Mouse (Mus musculus): ENCODE measurements around the gene Filip1l. TPM values are rescaled to one million over a fixed set of nuclear protein-coding genes. Genes with fewer than 3 reads are reported as not detected.

Gene Filip1l
- 10.5 TPM in 2 replicates for polyA plus RNA-seq (2015; fragmentation: Nextera tagmentation; extraction: Ambion mirVana)

DNA sequence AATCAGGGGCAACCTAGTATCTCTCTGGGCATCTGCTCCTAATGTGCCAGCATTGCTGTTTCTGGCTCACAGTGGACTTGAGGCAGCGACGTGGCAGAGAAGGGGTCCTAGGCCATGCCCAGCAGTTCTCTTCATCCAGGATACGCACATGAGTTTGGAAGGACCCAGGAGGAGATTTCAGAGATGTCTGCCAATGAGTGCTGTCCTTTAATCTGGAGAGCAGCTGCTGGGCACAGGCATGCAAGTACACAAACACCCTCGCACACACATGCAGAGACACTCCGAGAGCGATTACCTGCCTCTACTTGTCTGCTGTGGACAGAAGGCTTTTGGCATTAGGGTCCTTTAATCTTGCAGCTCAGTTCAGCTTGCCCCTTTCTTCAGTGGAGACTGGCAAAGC lies at the start of gene Filip1l:
Gene Filip1l, plus strand, starts transcription at position 343 of the 400 bp plus-strand sequence.
- no peak for DNase-seq (ENCODE audit: low spot score)

DNA sequence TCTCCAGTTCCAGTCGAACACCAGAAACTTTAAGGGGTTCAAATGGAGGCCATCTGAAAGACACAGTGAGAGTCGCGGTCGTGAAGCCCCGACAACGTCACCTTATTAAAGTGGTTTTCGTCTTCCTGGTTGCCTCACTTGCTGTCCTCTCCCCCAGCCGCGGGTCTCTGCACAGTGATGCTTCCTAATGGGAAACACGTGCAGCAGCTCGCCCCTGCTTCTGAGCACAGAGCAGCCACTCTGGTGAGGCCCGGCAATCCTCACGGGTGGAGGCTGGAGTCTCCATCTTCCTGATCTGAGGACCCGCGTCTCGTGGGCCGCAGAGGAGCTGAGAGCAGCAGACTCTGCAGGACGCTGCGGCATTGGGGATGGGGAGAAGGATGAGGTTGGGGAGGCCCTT lies 49.2 kb upstream of the Filip1l start:
- DNase-seq (ENCODE audit: low spot score) = no peak

DNA sequence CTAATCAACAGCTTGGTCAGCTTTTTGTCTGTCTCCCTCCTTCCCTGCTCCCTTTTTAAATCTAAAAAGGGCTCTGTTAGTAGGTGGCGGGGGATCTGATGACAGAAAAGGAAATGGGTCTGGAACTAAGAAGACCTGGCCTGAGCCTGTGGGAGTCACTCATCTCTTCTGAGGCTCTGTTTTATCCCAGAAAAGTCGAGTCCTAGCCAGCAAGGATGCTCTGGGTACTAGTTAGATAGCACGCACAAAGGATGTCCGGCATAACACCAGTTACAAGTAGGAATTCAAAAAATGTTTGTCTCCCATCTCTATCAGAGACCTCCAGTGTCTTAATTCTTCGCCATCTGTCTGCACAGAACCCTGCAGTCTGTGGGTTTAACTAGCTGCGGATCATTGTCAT lies 47.4 kb upstream of the Filip1l start:
- no peak for DNase-seq (ENCODE audit: low spot score)

DNA sequence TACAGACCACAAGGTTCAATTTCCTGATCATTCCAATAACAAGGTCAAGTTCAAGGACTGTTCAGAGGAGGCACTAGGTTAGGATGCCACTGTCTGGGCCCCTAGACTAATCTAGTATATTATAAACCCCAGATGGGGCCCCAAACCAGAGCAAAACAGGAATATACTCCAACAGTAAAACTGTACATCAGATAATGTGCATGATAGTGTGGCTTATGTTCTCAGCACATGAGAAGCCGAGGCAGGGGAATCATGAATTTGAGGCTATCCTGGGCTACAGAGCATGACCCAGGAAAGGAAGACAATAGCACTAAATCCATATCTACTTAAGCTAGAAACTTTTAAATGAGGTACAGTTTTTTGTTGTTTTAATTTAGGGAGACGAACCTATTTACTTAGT lies 40.8 kb upstream of the Filip1l start:
- DNase-seq (ENCODE audit: low spot score) = no peak

GRCm38 (mm10) chr16:57313487-57313886 lies 39.4 kb upstream of the Filip1l start:
- no peak for DNase-seq (ENCODE audit: low spot score)

GRCm38 (mm10) chr16:57314236-57314635 lies 38.7 kb upstream of the Filip1l start:
- DNase-seq (ENCODE audit: low spot score) = no peak

DNA sequence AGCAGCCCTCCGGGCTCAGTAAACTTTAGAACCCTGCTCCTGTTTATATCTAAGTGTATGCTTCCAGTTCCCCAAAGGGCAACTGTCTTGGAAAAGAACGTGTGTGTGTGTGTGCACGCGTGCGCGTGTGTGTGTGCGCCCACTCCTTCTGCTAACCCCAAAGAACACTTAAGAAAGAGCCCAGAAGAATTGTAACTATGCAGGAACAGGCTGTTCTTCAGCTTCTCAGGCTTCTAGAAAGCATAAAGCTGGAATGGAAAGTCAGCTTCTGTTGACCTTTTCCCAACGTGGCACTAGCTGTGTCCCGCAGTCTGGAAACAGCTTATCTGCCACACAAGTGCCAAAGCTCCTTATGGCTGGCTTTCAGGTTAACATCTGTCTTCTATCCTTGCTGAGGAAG lies 37.9 kb upstream of the Filip1l start:
- no peak for DNase-seq (ENCODE audit: low spot score)

DNA sequence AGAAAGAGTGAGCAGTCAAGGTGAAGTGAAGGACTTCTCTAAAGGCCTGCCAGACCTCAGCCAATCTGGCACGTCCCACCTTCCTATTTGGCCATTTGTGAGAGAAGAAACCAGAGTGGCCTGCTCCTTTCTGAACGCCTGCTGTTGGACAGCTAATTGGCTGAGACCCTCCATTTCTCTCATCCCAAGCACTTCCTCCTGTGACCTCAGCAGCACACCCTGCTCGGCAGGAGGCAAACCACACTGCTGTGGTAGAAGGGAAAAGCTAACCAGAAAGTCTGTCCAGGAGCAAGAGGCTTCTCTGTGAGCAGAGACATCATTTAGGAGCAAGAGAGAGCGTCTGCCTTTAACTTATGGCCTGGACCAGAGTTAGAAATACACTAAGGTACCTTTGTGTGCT lies 35.8 kb upstream of the Filip1l start:
- DNase-seq (ENCODE audit: low spot score) = no peak

DNA sequence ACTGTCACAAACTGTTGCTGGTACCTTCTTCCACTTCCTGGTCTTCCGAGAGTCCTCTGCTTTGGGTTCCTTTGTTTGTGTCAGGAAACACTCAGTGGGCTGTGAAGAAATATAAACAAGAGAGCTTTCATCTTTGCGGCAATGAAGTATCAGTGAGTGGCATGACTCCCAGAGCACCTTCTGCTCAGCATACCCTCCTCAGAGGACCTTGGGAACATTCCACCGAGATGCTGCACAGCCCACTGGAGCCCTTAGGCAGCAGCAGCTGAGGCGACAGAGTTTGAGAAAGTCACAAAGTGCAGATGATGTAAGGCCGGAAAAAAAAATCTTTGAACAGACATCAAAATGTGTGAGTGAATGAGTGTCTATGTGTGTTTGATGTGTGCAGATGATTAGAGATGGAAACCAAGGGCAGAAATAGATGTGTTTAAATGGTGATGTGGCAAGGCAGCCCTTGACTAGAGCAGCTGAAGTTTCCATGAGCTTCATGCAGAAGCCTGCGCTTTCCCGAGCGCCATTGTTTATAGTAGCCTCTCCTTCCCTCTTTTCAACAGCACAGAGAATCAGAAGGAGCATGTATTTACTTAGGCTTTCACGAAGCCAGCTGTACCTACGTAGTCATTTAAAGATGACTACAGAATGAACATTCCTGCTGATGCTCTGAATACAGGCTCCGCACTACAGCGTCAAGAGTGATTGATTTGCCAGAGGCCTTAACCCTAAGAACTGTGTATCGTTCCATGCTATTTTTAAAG lies 34.8 kb upstream of the Filip1l start:
- DNase-seq (ENCODE audit: low spot score) = peak; percentile 13

DNA sequence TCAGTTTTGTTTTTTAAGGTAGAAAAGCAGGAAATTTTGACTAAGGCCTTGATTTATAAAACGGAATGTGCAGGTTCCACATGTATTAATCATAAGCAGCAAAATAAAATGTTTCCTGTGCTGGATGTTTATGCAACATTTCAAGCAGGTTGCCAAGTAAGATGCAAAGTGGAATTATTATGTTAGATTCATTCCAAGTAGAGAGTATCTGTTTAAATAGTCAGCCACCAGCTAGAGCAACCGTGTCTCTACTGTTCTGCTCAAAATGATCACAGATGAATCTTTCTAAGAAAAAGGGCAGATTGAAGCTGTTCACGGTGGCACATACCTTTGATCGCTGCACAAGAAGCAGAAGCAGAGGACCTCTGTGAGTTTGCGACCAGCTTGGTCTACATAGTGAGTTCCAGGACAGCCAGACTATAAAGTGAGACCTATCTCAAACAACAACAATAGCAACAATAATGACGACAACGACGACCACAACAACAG lies 34.2 kb upstream of the Filip1l start:
- no peak for DNase-seq (ENCODE audit: low spot score)

- DNase-seq (ENCODE audit: low spot score) = peak; percentile 31
Measured at GRCm38 (mm10) chr16:57319284-57320124, 33.4 kb upstream of the Filip1l start.

DNA sequence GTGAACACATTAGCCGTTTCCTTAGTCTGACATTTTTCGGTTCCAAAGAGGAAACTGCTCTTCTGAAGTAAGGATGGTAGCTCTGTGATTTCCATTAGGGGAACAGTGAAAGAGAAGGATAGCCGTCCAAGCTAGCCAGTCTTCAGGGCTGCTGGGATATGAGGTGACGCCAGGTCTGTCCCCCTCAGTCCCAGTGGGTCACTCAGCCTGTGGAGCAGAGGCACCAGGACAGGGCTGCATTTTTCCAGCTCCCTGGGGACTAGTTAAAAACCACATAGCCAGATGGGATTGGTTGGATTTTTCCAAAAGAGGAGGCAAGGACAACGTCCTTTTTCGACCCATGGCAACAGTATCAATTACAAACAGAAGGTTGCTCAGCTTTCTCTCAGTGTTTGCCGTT lies 25.9 kb upstream of the Filip1l start:
- no peak for DNase-seq (ENCODE audit: low spot score)

- DNase-seq (ENCODE audit: low spot score) = no peak
Measured at GRCm38 (mm10) chr16:57329028-57329427, 23.9 kb upstream of the Filip1l start.

GRCm38 (mm10) chr16:57330111-57330510 lies 22.8 kb upstream of the Filip1l start:
- DNase-seq (ENCODE audit: low spot score) = no peak

DNA sequence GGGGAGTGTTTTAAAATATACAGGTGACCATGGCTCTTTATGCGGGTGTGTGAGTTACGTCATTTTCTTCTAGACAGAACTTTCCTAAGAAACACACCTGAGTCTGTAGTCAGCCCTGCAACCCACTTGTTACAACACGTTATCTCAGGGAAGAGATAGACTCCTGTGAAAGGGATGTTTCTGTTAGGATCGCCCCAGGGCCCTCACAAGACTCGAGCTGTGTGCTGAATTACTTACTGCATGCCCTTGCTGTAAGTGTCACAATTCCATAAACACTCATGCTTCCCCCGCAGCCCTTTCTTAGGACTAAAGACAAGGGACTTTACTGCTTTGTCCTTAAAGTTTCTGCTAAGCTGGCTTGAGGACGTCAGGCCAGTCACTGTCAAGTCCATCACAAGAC lies 20.6 kb upstream of the Filip1l start:
- DNase-seq (ENCODE audit: low spot score) = no peak

DNA sequence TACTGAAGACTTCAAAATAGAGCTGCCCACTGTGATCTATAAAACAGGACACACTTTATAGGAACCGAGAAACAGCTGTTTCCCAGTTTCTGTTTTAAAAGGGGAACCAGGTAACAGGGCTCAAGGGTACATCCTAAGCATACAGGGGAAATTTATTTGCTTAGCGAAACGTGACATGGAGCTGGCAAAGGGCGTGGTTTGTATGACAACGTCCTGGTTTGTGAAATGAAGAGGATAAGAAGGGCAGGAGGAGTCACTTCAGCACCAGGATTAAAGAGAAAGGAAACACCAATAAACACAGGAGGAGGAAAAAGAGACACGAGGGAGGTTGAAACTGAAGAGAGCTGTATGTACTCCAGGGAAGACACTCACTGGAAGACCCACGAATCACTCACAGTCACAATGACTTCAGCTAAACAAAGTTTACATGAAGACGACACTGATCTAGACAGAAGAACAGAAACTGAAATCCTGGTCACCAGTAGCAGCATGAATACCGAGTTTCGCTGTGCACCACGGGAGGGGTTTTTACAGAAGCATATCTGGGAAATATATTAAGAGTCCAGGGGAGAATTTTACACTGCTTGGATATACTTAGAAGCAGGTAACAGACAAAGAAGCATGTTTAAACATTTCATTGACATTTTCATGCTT lies 16.0 kb upstream of the Filip1l start:
- DNase-seq (ENCODE audit: low spot score) = peak; percentile 19

DNA sequence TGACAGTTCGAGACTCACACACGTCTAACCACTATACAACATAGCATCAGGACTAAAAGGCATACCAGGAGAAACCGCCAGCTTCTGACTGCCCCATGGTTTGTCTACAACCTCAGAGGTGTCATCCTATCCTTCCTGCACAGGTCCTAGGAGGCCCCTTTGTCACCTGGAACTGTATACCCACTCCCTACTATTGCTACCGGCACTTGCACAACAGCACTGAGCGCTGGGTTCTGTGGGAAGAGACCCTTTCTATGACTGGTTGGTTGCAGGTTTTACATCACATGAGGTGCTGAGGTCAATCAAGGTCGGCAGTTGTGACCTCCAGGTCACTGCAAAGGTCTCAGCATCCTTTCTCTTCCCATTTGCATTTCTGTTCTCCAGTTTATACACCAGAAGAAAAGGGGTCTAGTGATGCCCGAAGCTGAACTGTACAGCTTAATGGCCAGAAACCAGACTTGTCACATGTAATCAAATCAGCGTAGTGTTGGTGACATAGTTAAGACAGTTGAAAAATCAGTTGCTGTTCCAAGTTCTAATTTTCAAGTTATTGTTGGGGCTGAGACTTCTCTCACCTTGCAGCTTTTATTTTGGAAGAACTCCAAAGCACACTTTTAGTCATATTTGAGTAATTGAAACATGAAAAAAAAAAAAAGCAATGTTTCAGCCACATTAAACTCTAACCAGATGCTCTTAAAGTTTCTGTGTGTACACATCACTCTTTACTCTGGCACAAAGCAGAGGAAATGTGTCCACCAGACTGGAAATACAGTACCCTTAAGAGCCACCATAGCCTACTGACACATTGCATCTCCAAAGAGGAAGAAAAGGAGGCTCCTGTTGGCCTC lies 12.9 kb upstream of the Filip1l start:
- DNase-seq (ENCODE audit: low spot score) = no peak

DNA sequence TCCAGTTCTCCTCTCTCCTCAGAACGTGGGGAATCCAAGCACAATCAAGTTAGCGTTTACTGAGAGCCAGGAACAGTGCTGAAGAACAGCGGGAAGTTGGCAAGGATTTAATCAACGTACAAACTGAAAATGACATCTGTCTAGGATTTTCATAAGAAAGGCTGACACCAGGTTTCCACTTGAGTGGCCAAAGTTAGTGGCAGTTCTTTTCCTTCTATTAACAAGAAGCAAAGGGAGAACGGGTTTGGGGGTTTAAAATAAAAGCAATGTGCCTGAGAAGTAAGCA lies 12.3 kb upstream of the Filip1l start:
- DNase-seq (ENCODE audit: low spot score) = no peak

GRCm38 (mm10) chr16:57346258-57346657 lies 6.6 kb upstream of the Filip1l start:
- DNase-seq (ENCODE audit: low spot score) = no peak

GRCm38 (mm10) chr16:57349039-57349438 lies 3.9 kb upstream of the Filip1l start:
- no peak for DNase-seq (ENCODE audit: low spot score)

DNA sequence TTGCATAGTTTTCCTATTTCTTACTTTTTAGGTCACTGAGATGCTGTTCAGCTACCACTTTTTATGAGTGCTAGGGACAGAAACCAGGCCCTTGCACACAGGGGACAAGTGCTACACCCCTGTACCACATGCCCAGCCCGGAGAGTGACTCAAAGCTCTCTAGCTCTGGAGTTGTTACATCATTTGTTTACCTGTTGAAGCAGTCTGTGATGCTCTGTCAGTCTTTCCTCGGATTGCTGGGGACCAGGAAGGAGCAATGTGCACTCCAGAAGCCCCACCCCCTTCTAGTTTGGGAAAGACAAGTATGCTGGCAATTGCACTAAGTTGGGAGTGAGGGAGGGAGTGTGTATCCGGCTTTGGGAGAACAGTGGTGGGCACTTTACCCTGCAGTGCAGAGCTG lies 3.2 kb upstream of the Filip1l start:
- DNase-seq (ENCODE audit: low spot score) = no peak
